Mouse (Mus musculus) C3H10T1/2 (cell line): ENCODE results near the gene Zfp821. TPM values are rescaled to one million over a fixed set of nuclear protein-coding genes. Genes with fewer than 3 reads are reported as not detected.

ENCODE experiments used
- polyA plus RNA-seq, 2 experiments: library from polyadenylated mRNA; unstranded; fragments of >200 nt; fragmentation: generic; extraction: Trizol; gene quantifications; one replicate each; pipeline ENCODE4 v1.2.1; 2012; ENCODE audit warnings: missing spikeins in 2 of 2

Zfp821 gene
- polyA plus RNA-seq = 10 to 100 TPM in 1 of 2 experiments, 1 to 10 TPM in 1; 4.8 to 20.6 TPM

DNA sequence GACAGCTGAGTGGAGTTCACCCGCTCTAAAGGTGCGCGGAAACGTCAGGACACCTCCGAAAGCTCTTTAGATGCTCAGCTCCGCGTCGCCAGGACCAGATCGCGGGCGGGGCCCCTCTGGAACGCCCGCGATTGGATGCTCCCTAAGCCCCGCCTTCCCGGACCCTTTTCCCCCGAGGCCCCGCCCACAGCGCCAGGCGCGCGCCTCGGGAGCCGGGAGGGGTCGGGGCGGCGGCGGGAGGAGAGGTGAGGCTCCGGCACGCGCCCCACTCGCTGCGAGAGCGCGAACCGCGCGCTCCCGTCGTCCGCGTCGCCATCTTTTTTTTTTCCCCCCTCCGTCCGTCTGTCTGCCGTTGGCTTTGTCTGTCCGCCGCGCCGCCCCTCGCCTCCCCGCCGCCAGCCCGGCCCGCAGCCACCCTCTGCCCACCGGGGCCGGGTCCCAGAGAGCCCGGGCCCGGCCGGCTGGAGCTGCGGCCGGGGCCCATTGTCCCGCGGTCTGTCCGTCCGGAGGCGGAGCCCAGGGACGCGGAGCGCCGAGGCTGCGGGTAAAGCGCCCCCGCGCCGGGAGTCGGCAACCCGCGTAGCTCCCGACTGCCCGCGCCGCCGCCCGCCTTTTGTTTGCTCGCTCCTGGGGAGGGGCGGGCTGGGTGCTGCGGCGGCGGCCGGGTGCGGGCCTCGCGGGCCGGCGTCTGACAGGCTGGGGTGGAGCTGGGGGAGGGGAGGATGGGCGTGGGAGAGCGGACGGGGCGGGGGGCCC lies at the start of gene Zfp821:
Gene Zfp821, plus strand, starts transcription at position 227 of the 756 bp plus-strand sequence.

DNA sequence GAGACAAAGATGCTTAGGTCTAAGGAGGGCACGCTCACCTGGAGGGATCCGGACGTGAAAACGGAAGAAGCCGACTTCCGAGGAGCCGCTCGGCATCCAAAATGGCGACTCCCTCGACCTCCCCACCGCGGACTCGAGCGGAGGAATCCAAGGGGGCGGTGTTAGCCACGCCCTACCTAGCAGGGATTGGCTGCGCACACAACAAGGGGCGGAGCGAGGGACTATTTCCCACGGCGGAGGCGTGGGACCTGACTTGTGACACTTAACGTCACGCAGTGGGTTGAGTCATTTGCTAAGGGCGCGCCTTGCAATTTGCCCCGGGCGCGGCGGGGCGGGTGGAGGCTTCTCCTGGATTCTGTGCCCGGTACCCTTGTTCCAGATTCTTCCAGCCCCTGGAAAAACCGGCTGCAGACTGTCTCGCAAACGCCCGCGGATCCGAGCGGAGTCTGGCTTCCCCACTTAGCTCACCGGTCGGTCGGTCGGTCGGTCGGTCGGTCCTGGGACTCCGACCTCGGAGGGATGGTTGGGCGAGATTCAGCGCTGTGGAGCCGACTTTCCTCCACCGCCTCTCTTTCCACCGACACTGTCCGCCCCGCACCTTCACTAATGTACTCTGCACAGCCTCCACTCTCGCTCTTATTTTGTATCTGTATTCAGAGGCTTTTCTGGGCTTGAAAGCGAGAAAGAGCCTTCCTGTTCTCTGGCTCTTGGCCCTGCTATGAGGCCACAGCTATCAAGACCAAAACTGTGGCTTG lies 12.0 kb upstream of the Zfp821 start, which contains the start of gene Ist1:
Gene Ist1, minus strand, starts transcription at position 115 of the 755 bp plus-strand sequence.

DNA sequence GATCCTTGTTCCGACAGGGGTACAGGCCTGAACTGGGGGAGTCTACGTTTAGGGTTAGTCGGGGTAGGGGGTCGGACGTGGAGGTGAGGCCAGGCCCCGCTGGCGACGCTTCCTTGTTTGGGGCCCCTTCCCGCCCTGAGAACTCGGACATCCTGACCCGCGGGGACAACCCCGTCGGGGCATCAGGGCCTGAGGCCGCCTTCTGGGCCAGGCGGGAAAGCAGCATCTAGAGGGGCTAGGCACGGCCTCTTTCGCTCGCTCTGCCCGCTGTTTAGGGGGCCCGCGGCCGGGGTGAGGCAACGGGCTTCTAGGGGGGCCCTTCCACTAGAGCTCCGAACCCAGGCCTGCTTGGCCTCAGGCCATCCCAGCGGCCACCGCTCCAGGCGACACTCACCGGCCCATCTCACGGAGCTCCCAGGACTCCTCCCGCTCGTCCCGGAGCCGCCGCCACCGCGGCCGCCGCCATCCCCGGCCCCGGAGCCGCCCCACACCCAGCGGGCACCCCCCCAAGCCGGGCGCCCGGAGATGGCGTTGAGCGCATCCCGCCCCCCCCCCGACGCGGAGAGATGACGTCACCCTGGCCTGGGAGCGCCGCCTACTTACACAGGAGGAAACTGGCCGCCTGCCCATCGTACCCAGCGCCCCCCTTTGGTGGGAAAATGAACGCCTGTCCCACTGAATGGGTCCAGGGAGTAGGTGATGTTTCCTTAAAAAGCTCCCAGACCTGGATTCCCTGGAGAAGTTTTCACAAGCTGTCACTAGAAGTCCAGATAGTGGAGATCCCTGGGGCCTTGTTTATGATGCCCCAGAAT lies 32.1 kb downstream of the Zfp821 start, which contains the start of gene Atxn1l:
Gene Atxn1l, minus strand, starts transcription at position 503 of the 812 bp plus-strand sequence.

Other genes with a start within 250 kb of the Zfp821 start
- not detected for gene Pmfbp1, start 211.5 kb upstream of the Zfp821 start, polyA plus RNA-seq
- 10 to 100 TPM in 1 of 2 experiments, 1 to 10 TPM in 1; 8.4 to 25.3 TPM for gene Dhx38, start 139.7 kb upstream of the Zfp821 start, polyA plus RNA-seq
- 10 to 100 TPM in 1 of 2 experiments, 1 to 10 TPM in 1; 3.0 to 12.8 TPM for gene Txnl4b, start 139.7 kb upstream of the Zfp821 start, polyA plus RNA-seq
- gene Hp, start 126.4 kb upstream of the Zfp821 start, polyA plus RNA-seq = 1 to 10 TPM in 1 of 2 experiments, under 1 TPM in 1; 0.04 to 4.0 TPM
- 10 to 100 TPM; 12.3 to 14.9 TPM for gene Dhodh, start 96.9 kb upstream of the Zfp821 start, polyA plus RNA-seq
- gene Pkd1l3, start 91.0 kb upstream of the Zfp821 start, polyA plus RNA-seq = not detected
- gene Ist1, start 12.3 kb upstream of the Zfp821 start, polyA plus RNA-seq = 10 to 100 TPM; 16.1 to 38.3 TPM
- gene Atxn1l, start 32.2 kb downstream of the Zfp821 start, polyA plus RNA-seq = 1 to 10 TPM; 4.4 to 7.7 TPM
- gene Ap1g1, start 73.0 kb downstream of the Zfp821 start, polyA plus RNA-seq = 10 to 100 TPM in 1 of 2 experiments, 1 to 10 TPM in 1; 3.8 to 22.8 TPM
- gene Phlpp2, start 163.0 kb downstream of the Zfp821 start, polyA plus RNA-seq = 1 to 10 TPM in 1 of 2 experiments, under 1 TPM in 1; 0.29 to 3.7 TPM